Mouse (Mus musculus) CH12.LX (cell line): ENCODE results near the gene Chd1. TPM values are rescaled to one million over a fixed set of nuclear protein-coding genes. Genes with fewer than 3 reads are reported as not detected.

Experiments
- DNase-seq: peaks from one replicate; pipeline ENCODE4 v3.0.0-alpha.2; 2013; ENCODE audit errors: extremely low read depth
- H3K27ac ChIP-seq: 2 replicates; pipeline ENCODE4 v1.5.1; 2012; ENCODE audit warnings: low read depth, mild to moderate bottlenecking, control low read depth, moderate library complexity; ENCODE audit not compliant: insufficient read depth
- H3K27me3 ChIP-seq: replicated peaks from 2 replicates; pipeline ENCODE3; 2012; ENCODE audit warnings: inconsistent platforms
- H3K36me3 ChIP-seq, 2 experiments: replicated peaks in 1 of 2; 2 replicates each; pipeline versions ENCODE3 to v1.6.1; 2012; ENCODE audit warnings: inconsistent platforms in 1 of 2, low read length in 1 of 2, mild to moderate bottlenecking in 1 of 2, mixed read lengths in 1 of 2, moderate library complexity in 1 of 2; ENCODE audit not compliant: control insufficient read depth in 1 of 2, insufficient read depth in 1 of 2
- H3K4me1 ChIP-seq, 2 experiments: 2 replicates each; pipeline ENCODE4 v1.6.1; 2012; ENCODE audit warnings: inconsistent platforms in 1 of 2, moderate library complexity in 1 of 2; ENCODE audit not compliant: insufficient read depth in 2 of 2, control insufficient read depth in 1 of 2
- H3K4me2 ChIP-seq: 2 replicates; pipeline ENCODE4 v1.6.1; 2012; ENCODE audit warnings: low read depth, mild to moderate bottlenecking, control low read depth; ENCODE audit not compliant: poor library complexity, insufficient read depth, severe bottlenecking
- H3K4me3 ChIP-seq, 3 experiments: fragments of 150-350 bp in 1 of 3; sonication (generic) in 1 of 3; replicated peaks in 1 of 3; 2 replicates each; pipeline versions ENCODE3 to v1.5.1; 2011 to 2012; ENCODE audit warnings: low read depth in 2 of 3, low read length in 2 of 3, mild to moderate bottlenecking in 2 of 3, moderate library complexity in 2 of 3, control low read depth in 1 of 3, improper control_type of control experiment in 1 of 3, inconsistent platforms in 1 of 3, mixed read lengths in 1 of 3; ENCODE audit not compliant: poor library complexity in 1 of 3
- H3K79me2 ChIP-seq: replicated peaks from 2 replicates; pipeline ENCODE4 v1.6.1; 2012; ENCODE audit warnings: mild to moderate bottlenecking, moderate library complexity; ENCODE audit not compliant: control insufficient read depth, poor library complexity, insufficient read depth, severe bottlenecking; ENCODE audit errors: extremely low read depth
- H3K9ac ChIP-seq: 2 replicates; pipeline ENCODE4 v1.6.1; 2012; ENCODE audit warnings: low read depth, mild to moderate bottlenecking, control low read depth, moderate library complexity; ENCODE audit not compliant: insufficient read depth
- H3K9me3 ChIP-seq: replicated peaks from 2 replicates; pipeline ENCODE3; 2012; ENCODE audit warnings: low read length, inconsistent platforms, mixed read lengths
- BHLHE40 ChIP-seq: IDR thresholded peaks from 2 replicates; pipeline ENCODE4 v1.6.1; 2011; ENCODE audit warnings: mild to moderate bottlenecking, low read depth, low read length, improper control_type of control experiment
- CHD1 ChIP-seq: IDR thresholded peaks from 2 replicates; pipeline ENCODE4 v1.6.1; 2012; ENCODE audit warnings: low read depth, low read length, improper control_type of control experiment, inconsistent platforms
- CHD2 ChIP-seq: IDR thresholded peaks from 2 replicates; pipeline ENCODE4 v1.6.1; 2011; ENCODE audit warnings: low read length, improper control_type of control experiment
- CTCF ChIP-seq, 2 experiments: IDR thresholded peaks in 1 of 2; conservative IDR thresholded peaks in 1 of 2; 2 replicates each; pipeline ENCODE4 v1.5.1; 2011 to 2012; ENCODE audit warnings: low read depth in 2 of 2, low read length in 2 of 2, improper control_type of control experiment in 1 of 2, inconsistent platforms in 1 of 2, mild to moderate bottlenecking in 1 of 2, moderate library complexity in 1 of 2
- E2F4 ChIP-seq: IDR thresholded peaks from 2 replicates; pipeline ENCODE4 v1.6.1; 2011; ENCODE audit warnings: low read depth, low read length, improper control_type of control experiment; ENCODE audit not compliant: insufficient replicate concordance
- EP300 ChIP-seq: IDR thresholded peaks from 2 replicates; pipeline ENCODE4 v1.6.1; 2011; ENCODE audit warnings: low read length, improper control_type of control experiment
- ETS1 ChIP-seq: conservative IDR thresholded peaks from 2 replicates; pipeline ENCODE4 v1.6.1; 2012; ENCODE audit warnings: low read depth, mild to moderate bottlenecking, inconsistent platforms, low read length, improper control_type of control experiment, moderate library complexity
- GABPA ChIP-seq: IDR thresholded peaks from 2 replicates; pipeline ENCODE4 v1.6.1; 2012; ENCODE audit warnings: low read depth, low read length, improper control_type of control experiment, inconsistent platforms; ENCODE audit not compliant: insufficient replicate concordance
- IRF4 ChIP-seq: IDR thresholded peaks from 2 replicates; pipeline ENCODE4 v1.6.1; 2014; ENCODE audit warnings: low read depth, mild to moderate bottlenecking, inconsistent platforms, low read length, improper control_type of control experiment
- JUN ChIP-seq: IDR thresholded peaks from 2 replicates; pipeline ENCODE4 v1.6.1; 2011; ENCODE audit warnings: low read depth, mild to moderate bottlenecking, low read length, improper control_type of control experiment, moderate library complexity; ENCODE audit not compliant: insufficient read depth
- MAFK ChIP-seq: IDR thresholded peaks from 2 replicates; pipeline ENCODE4 v1.6.1; 2011; ENCODE audit warnings: low read length, improper control_type of control experiment; ENCODE audit not compliant: insufficient replicate concordance
- MAX ChIP-seq: IDR thresholded peaks from 2 replicates; pipeline ENCODE4 v1.6.1; 2011; ENCODE audit warnings: low read length, improper control_type of control experiment
- MAZ ChIP-seq: IDR thresholded peaks from 2 replicates; pipeline ENCODE4 v1.6.1; 2012; ENCODE audit warnings: low read depth, mild to moderate bottlenecking, inconsistent platforms, low read length, improper control_type of control experiment, moderate library complexity
- MYC ChIP-seq: IDR thresholded peaks from 2 replicates; pipeline ENCODE4 v1.6.1; 2011; ENCODE audit warnings: low read depth, mild to moderate bottlenecking, improper control_type of control experiment, low read length
- PAX5 ChIP-seq: IDR thresholded peaks from 2 replicates; pipeline ENCODE4 v1.6.1; 2012; ENCODE audit warnings: low read length, inconsistent platforms, mixed read lengths
- POLR2AphosphoS2 ChIP-seq: IDR thresholded peaks from 2 replicates; pipeline ENCODE4 v1.6.1; 2011; ENCODE audit warnings: low read depth, low read length, improper control_type of control experiment
- RCOR1 ChIP-seq: conservative IDR thresholded peaks from 2 replicates; pipeline ENCODE4 v1.6.1; 2012; ENCODE audit warnings: low read depth, mild to moderate bottlenecking, inconsistent platforms, low read length, improper control_type of control experiment
- SIN3A ChIP-seq: IDR thresholded peaks from 2 replicates; pipeline ENCODE4 v1.6.1; 2012; ENCODE audit warnings: low read length, improper control_type of control experiment, inconsistent platforms
- TBP ChIP-seq: conservative IDR thresholded peaks from 2 replicates; pipeline ENCODE4 v1.6.1; 2011; ENCODE audit warnings: low read depth, low read length, improper control_type of control experiment
- UBTF ChIP-seq: IDR thresholded peaks from 2 replicates; pipeline ENCODE4 v1.6.1; 2012; ENCODE audit warnings: low read depth, mild to moderate bottlenecking, inconsistent platforms, low read length, improper control_type of control experiment, moderate library complexity
- USF2 ChIP-seq: conservative IDR thresholded peaks from 2 replicates; pipeline ENCODE4 v1.6.1; 2011; ENCODE audit warnings: low read depth, low read length, improper control_type of control experiment
- ZMIZ1 ChIP-seq: IDR thresholded peaks from 2 replicates; pipeline ENCODE4 v1.6.1; 2012; ENCODE audit warnings: low read depth, mild to moderate bottlenecking, inconsistent platforms, low read length, improper control_type of control experiment
- ZNF384 ChIP-seq: IDR thresholded peaks from 2 replicates; pipeline ENCODE4 v1.6.1; 2012; ENCODE audit warnings: low read depth, low read length, improper control_type of control experiment, inconsistent platforms
- dilution Hi-C: fragments of 300-500 bp; cut with MboI; formaldehyde crosslinking; loops from 2 replicates; pipeline ENCODE4 v1.14.3; 2020; ENCODE audit warnings: low sequenced_read_pairs; ENCODE audit not compliant: extremely low pct_unique_long_range_greater_than_20kb, extremely low pct_ligation_motif_present
- in situ Hi-C: fragments of 300-500 bp; cut with MboI; formaldehyde crosslinking; loops from 3 replicates; pipeline ENCODE4 v1.14.3; 2019; ENCODE audit warnings: low sequenced_read_pairs, low pct_ligation_motif_present, low pct_unique_long_range_greater_than_20kb, mixed read lengths
- polyA plus RNA-seq: library from polyadenylated mRNA; unstranded; fragments of >175 nt; gene quantifications from 2 replicates; pipeline ENCODE4 v1.2.1, GENCODE M21; 2012; ENCODE audit warnings: low read depth; ENCODE audit not compliant: insufficient read length
- total RNA-seq, 2 experiments: library from RNA; depleted of rRNA; stranded (reverse); fragments of 300-350 nt in 1 of 2; fragments of >200 nt in 1 of 2; gene quantifications; 2 replicates each; pipeline ENCODE4 v1.2.3; 2012 to 2014

The Chd1 gene
- total and polyA plus RNA-seq, 3 experiments = 29.6 to 45.0 (median 32.0) TPM

DNA sequence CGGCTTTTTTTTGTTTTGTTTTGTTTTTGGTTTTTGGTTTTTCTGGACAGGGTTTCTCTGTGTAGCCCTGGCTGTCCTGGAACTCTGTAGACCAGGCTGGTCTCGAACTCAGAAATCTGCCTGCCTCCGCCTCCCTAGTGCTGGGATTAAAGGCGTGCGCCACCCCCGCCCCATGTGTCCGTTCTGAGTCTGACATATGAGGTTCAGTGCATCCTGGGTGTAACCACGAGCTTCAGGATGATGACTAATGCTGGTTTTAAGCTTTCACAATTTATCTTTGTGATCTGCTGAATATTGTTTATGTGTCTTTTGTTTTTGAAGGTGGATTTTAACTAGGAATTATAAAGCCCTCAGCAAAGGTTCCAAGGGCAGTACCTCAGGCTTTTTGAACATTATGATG, 37.1 kb downstream of the Chd1 start:
- Histone ChIP-seq H3K36me3 (peaks cover 49 to 75% of the 10 kb centered on the region in 2 experiments), H3K4me3 (no peak overlapping the region), H3K4me2 (no peak overlapping the region), H3K27me3 (no peaks in the 10 kb centered on the region), H3K27ac (no peak overlapping the region), H3K9ac (no peak overlapping the region), H3K9me3 (no peaks in the 10 kb centered on the region), H3K79me2 (peaks cover 4% of the 10 kb centered on the region), H3K4me1 (no peaks in the 10 kb centered on the region)
- DNase-seq = no peak
- in situ Hi-C loops (no loop called here), dilution Hi-C loops (no loop called here)
- TF ChIP-seq ZMIZ1 = no peak
- TF ChIP-seq CHD2 = no peak
- TF ChIP-seq JUN = no peak
- TF ChIP-seq ZNF384 = no peak
- no peak for TF ChIP-seq CHD1
- no peak for TF ChIP-seq SIN3A
- no peak for TF ChIP-seq BHLHE40
- no peak for TF ChIP-seq IRF4
- no peak for TF ChIP-seq GABPA
- no peak for TF ChIP-seq USF2
- no peak for TF ChIP-seq RCOR1
- TF ChIP-seq UBTF = no peak
- TF ChIP-seq E2F4 = no peak
- TF ChIP-seq PAX5 = no peak
- no peak for TF ChIP-seq MYC

- no peak overlapping the region for H3K4me2 ChIP-seq
- no peak overlapping the region for H3K9ac ChIP-seq
- in situ Hi-C loops = no loop called here
- peaks cover 4% of the 10 kb centered on the region for H3K79me2 ChIP-seq
- H3K27me3 ChIP-seq = no peaks in the 10 kb centered on the region
- H3K36me3 ChIP-seq = peaks cover 46 to 76% of the 10 kb centered on the region in 2 experiments
- TF ChIP-seq MYC = no peak
- no peak for TF ChIP-seq ETS1
- no peak for TF ChIP-seq TBP
- no peak for TF ChIP-seq POLR2AphosphoS2
- TF ChIP-seq EP300 = no peak
- TF ChIP-seq ZNF384 = no peak
- no peak for TF ChIP-seq BHLHE40
- no peak for TF ChIP-seq MAFK
- no peak for TF ChIP-seq MAX
- no peak for TF ChIP-seq CTCF (conservative IDR thresholded peaks at IDR 0.05 in 1 of 2, IDR thresholded peaks at IDR 0.05 in 1 of 2; ENCODE audit: low read depth in 2 of 2, low read length in 2 of 2)
- no peak for TF ChIP-seq MAZ
- TF ChIP-seq, all 38 proteins: peak for 0
- H3K4me3 ChIP-seq = no peak overlapping the region
- no peaks in the 10 kb centered on the region for H3K4me1 ChIP-seq
- dilution Hi-C loops = no loop called here
- H3K9me3 ChIP-seq = no peaks in the 10 kb centered on the region
- no peak overlapping the region for H3K27ac ChIP-seq
- no peak for DNase-seq
Observed at GRCm38 (mm10) chr17:15742953-15743352, 38.2 kb downstream of the Chd1 start.
